Mouse (Mus musculus): Measurements from ENCODE around the gene Ttll5.

DNA sequence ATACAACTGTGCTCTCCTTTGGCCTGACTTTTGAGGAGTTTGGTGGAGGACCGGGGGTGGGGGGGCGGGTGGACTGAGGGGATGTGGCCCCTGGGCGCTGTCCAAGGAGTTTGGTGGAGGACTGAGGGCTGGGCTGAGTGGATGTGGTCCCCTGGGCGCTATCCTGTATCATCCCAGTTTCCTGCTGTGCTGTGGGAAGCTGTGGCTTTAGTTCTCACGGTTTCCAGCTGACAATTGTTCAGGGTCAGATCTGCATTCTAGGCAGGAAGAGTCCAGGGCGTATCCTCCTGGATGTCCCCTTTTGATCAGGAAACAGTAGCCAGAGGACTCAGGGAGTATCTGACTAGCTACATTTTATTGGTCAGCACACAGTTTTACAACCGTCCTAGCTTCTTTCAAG is 263.6 kb downstream of the Ttll5 start:
- TF ChIP-seq POLR2A (IDR thresholded peaks at IDR 0.05; ENCODE audit: low read depth, low read length) (no peak), CTCF (IDR thresholded peaks at IDR 0.05; ENCODE audit: extremely low read depth, insufficient read length, insufficient replicate concordance, low read depth, low read length) (no peak)

All from small intestine, adult 2 months (tissue).